Comparison of ENCODE assay signal across 9 mouse cellular contexts in genomic region chr5:134454421-134454820, GRCm38 (mm10). TPM values are rescaled to one million over a fixed set of nuclear protein-coding genes. Genes with fewer than 3 reads are reported as not detected.
A peak's percentile ranks its signal among the peaks of the same experiment; 100 is the strongest.
DNase-seq lines count a peak whose midpoint lies in the region; ATAC-seq lines count a peak whose summit lies in the region.
"Had no signal": no experiment of that assay in that cellular context is flagged by ENCODE, and none has a peak within 500 bp of the region (broad histone marks: within the 10 kb centered on the region; RNA-seq: fewer than 3 reads in every experiment).

No protein-coding gene starts in this region.

- WGBS in heart, embryonic 16.5 days = 33% methylated on average over 9 of the region's 9 CpGs

- no peaks in the 10 kb centered on the region for H3K27me3 ChIP-seq in heart, embryonic 16.5 days (ENCODE audit: control insufficient read depth, insufficient read depth, low read length)

- peak overlapping the region; percentile 86 for H3K4me3 ChIP-seq in heart, embryonic 16.5 days (ENCODE audit: low read length)

- DNase-seq in cerebellum, postnatal 10 days = peak; percentile 39 to 48
- no peak for DNase-seq in cerebellum, adult 11-12 months
- DNase-seq in adrenal gland, postnatal 25 days = peak; percentile 25
- DNase-seq in natural killer cell, adult 2 months (ENCODE audit: low spot score in 2 of 2) = no peak
- no peak for DNase-seq in cerebellum, postnatal 36 days

- H3K27ac ChIP-seq in heart, embryonic 16.5 days (ENCODE audit: low read length) = peak overlapping the region; percentile 34
- H3K27ac ChIP-seq: liver, embryonic 14.5 days had no signal

- no peaks in the 10 kb centered on the region for H3K9me3 ChIP-seq in heart, embryonic 16.5 days (replicated peaks; ENCODE audit: control insufficient read depth, low read length)

- ATAC-seq in heart, embryonic 16.5 days (replicated peaks; ENCODE audit: extremely low read depth, insufficient read depth, low FRiP score) = no peak
- peak; percentile 25; the same call in 1 of the 2 replicates for ATAC-seq in megakaryocyte progenitor cell, adult 5-6 weeks (replicated peaks; ENCODE audit: poor library complexity)
- no peak for ATAC-seq in megakaryocyte, adult 5-6 weeks (ENCODE audit: poor library complexity, severe bottlenecking)

- peak overlapping the region; percentile 8; the same call in 1 of the 2 replicates for H3K9ac ChIP-seq in heart, embryonic 16.5 days (ENCODE audit: low read length)
- H3K9ac ChIP-seq: liver, embryonic 14.5 days had no signal

- peaks cover 8% of the 10 kb centered on the region for H3K36me3 ChIP-seq in heart, embryonic 16.5 days (ENCODE audit: control insufficient read depth, insufficient read depth)

- H3K4me1 ChIP-seq in heart, embryonic 16.5 days (ENCODE audit: control insufficient read depth, insufficient read depth, low read length) = peaks cover 18% of the 10 kb centered on the region

- peak overlapping the region; percentile 91 for H3K4me2 ChIP-seq in heart, embryonic 16.5 days (ENCODE audit: low read depth, low read length)

RNA-seq across cellular contexts. Expression of gene Gtf2ird1, which starts 2.1 kb away (rescaled TPM):
- 52.0 and 80.0 TPM in 2 replicates for total RNA-seq in adrenal gland, postnatal 25 days (2021)
- polyA plus RNA-seq in heart, embryonic 16.5 days (2015; fragmentation: Nextera tagmentation; extraction: Ambion mirVana) = 48.2 and 50.7 TPM in 2 replicates
- total RNA-seq in megakaryocyte progenitor cell, adult 5-6 weeks (2015) = 21.9 and 28.4 TPM in 2 replicates
- total RNA-seq in megakaryocyte progenitor cell, adult 5-6 weeks (2017) = 14.5 and 18.2 TPM in 2 replicates
- 4.9 and 5.7 TPM in 2 replicates for total RNA-seq in megakaryocyte, adult 5-6 weeks (2015)
- total RNA-seq in megakaryocyte, adult 5-6 weeks (2017) = 4.4 and 8.7 TPM in 2 replicates

Comparison
In these comparisons a context has a peak if more than half of its experiments do, and no peak if none do; other contexts are left out.
1. DNase-seq: peak in cerebellum, postnatal 10 days (2 of 2) and adrenal gland, postnatal 25 days (single experiment); none in cerebellum, adult 11-12 months (single experiment), natural killer cell, adult 2 months (0 of 2) and cerebellum, postnatal 36 days (0 of 2).